Mouse (Mus musculus) left cerebral cortex, adult 9 months (tissue): ENCODE measurements at regions not wholly inside any gene's neighbourhood (a gene's known extent, or its start where the extent isn't known, plus 50 kb on each side); places are given as distances from the start of the nearest gene placed in this dataset.
A peak's percentile ranks its signal among the peaks of the same experiment; 100 is the strongest.

Experiments used
- DNase-seq, 2 experiments: peaks; one replicate each; pipeline ENCODE4 v3.0.0; 2022; ENCODE audit warnings: low spot score in 2 of 2

- DNase-seq, result peak; percentile 49 to 77
Observed at GRCm38 (mm10) chr13:69867296-69868065, 65.3 kb downstream of the Med10 start.

- no peak for DNase-seq
Observed at GRCm38 (mm10) chr13:69896536-69896935, 94.3 kb downstream of the Med10 start.

GRCm38 (mm10) chr13:69901139-69901538 is 98.9 kb downstream of the Med10 start:
- DNase-seq, result no peak

- DNase-seq, result no peak
Observed at GRCm38 (mm10) chr13:69906802-69907537, 104.8 kb downstream of the Med10 start.

GRCm38 (mm10) chr13:69915796-69916195 is 113.6 kb downstream of the Med10 start:
- no peak for DNase-seq

- no peak for DNase-seq
Observed at GRCm38 (mm10) chr13:69932695-69933550, 130.7 kb downstream of the Med10 start.

- peak; percentile 75 to 76 for DNase-seq
Observed at GRCm38 (mm10) chr13:69933551-69933845, 131.3 kb downstream of the Med10 start.

- DNase-seq, result no peak
Observed at GRCm38 (mm10) chr13:69939791-69940190, 137.6 kb downstream of the Med10 start.

GRCm38 (mm10) chr13:69944651-69945050 is 142.5 kb downstream of the Med10 start:
- no peak for DNase-seq

GRCm38 (mm10) chr13:69946615-69947014 is 144.4 kb downstream of the Med10 start:
- no peak for DNase-seq

GRCm38 (mm10) chr13:69952061-69952460 is 149.9 kb downstream of the Med10 start:
- DNase-seq, result no peak

GRCm38 (mm10) chr13:69954171-69954570 is 152.0 kb downstream of the Med10 start:
- DNase-seq, result no peak

GRCm38 (mm10) chr13:69955503-69955902 is 153.3 kb downstream of the Med10 start:
- DNase-seq, result peak in 1 of 2 experiments; percentile 26

GRCm38 (mm10) chr13:69963944-69964343 is 161.7 kb downstream of the Med10 start:
- DNase-seq, result no peak

GRCm38 (mm10) chr13:69971281-69972057 is 169.3 kb downstream of the Med10 start:
- DNase-seq, result no peak

- DNase-seq, result no peak
Observed at GRCm38 (mm10) chr13:69974835-69975234, 172.6 kb downstream of the Med10 start.

GRCm38 (mm10) chr13:69984159-69984558 is 182.0 kb downstream of the Med10 start:
- no peak for DNase-seq

GRCm38 (mm10) chr13:69987181-69987580 is 185.0 kb downstream of the Med10 start:
- DNase-seq, result peak in 1 of 2 experiments; percentile 21

GRCm38 (mm10) chr13:69988319-69988718 is 186.1 kb downstream of the Med10 start:
- peak in 1 of 2 experiments; percentile 9 for DNase-seq

GRCm38 (mm10) chr13:69991253-69991891 is 189.2 kb downstream of the Med10 start:
- peak in 1 of 2 experiments; percentile 70 for DNase-seq

GRCm38 (mm10) chr13:69991892-69992261 is 189.7 kb downstream of the Med10 start:
- DNase-seq, result peak in 1 of 2 experiments; percentile 21
